Mouse (Mus musculus): ENCODE results near the gene Rreb1. TPM values are rescaled to one million over a fixed set of nuclear protein-coding genes. Genes with fewer than 3 reads are reported as not detected.

Gene Rreb1
- polyA plus RNA-seq, 2 experiments, result 19.0 to 21.4 TPM

DNA sequence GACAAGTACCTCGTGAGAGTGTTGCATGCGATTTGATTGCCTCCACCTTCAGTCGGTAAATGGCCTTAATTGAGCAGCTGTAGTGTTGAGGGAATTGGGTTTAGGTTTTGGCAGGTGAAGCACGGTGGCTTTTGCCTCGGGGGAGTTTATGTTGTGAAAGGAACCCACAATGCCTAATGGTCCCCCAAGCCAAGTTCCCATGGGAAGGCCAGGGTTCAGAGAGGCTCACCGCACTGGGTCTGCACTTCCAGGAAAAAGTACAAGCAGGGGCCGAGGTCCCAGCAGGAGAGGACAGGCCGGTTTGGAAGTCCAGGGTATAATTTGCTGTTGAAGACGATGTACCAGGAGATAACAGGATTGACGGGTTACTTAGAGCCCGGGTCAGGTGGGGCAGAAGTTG lies 68.3 kb downstream of the Rreb1 start:
- H3K36me3 ChIP-seq (ENCODE audit: control insufficient read depth, insufficient read depth, low read length), result no peaks in the 10 kb centered on the region
- WGBS, result 71% methylated on average over 11 of the region's 11 CpGs

DNA sequence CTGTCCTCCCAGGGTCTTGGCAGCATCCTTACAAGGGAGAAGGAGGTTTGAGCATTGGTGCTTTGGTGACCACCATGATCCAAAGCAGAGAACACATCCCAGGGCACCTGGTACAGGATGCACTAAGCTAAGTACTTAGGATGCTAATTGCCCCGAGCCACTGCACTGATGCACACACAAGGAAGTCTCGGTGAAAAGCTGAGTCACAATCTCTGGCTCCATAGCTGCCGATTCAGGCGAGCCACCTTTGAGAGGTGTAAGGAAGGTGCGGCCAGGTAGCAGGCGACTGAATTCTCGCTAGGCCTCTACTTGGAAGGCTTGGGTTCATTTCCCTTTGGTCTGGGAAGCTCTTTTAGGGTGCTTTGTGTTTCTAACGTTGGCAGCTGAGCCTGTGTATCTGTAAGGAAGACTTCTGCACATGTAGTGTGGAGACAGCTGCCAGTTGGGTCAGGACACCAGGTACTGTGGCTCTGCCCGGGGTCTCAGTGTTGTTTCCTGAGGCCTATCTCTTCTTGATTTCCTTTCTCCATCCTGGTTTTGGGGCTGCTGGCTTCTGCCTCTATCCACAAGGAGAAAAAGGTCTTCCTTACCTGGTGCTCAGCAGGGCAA lies 68.9 kb downstream of the Rreb1 start:
- H3K9ac ChIP-seq (ENCODE audit: low read depth, low read length, severe bottlenecking), result no peak overlapping the region
- no peak overlapping the region for H3K4me3 ChIP-seq (replicated peaks; ENCODE audit: low read length)
- no peak for DNase-seq (ENCODE audit: low spot score)
- no peak overlapping the region for H3K27ac ChIP-seq (replicated peaks; ENCODE audit: low read depth, low read length)
- no peak overlapping the region for H3K4me2 ChIP-seq (replicated peaks; ENCODE audit: low read depth, low read length, severe bottlenecking)
- H3K4me1 ChIP-seq (ENCODE audit: control insufficient read depth, insufficient read depth, low read length), result peaks cover 17% of the 10 kb centered on the region
- H3K36me3 ChIP-seq (ENCODE audit: control insufficient read depth, insufficient read depth, low read length), result no peaks in the 10 kb centered on the region
- TF ChIP-seq POLR2A (IDR thresholded peaks at IDR 0.05; ENCODE audit: borderline replicate concordance, extremely low read depth, insufficient read depth, insufficient read length), result no peak
- no peaks in the 10 kb centered on the region for H3K27me3 ChIP-seq (ENCODE audit: control insufficient read depth, insufficient read depth, low read length)
- WGBS, result 74% methylated on average over 9 of the region's 9 CpGs
- no peak for ATAC-seq (ENCODE audit: low FRiP score, low read depth)
- H3K9me3 ChIP-seq (ENCODE audit: control insufficient read depth, low read length), result no peaks in the 10 kb centered on the region

More for the DNA sequence above, 68.3 kb downstream of the Rreb1 start:
- DNase-seq (ENCODE audit: low spot score), result no peak
- no peaks in the 10 kb centered on the region for H3K9me3 ChIP-seq (ENCODE audit: control insufficient read depth, low read length)
- ATAC-seq (ENCODE audit: low FRiP score, low read depth), result no peak
- H3K27me3 ChIP-seq (ENCODE audit: control insufficient read depth, insufficient read depth, low read length), result no peaks in the 10 kb centered on the region
- H3K4me1 ChIP-seq (ENCODE audit: control insufficient read depth, insufficient read depth, low read length), result peaks cover 17% of the 10 kb centered on the region
- no peak overlapping the region for H3K9ac ChIP-seq (ENCODE audit: low read depth, low read length, severe bottlenecking)
- H3K4me3 ChIP-seq (replicated peaks; ENCODE audit: low read length), result no peak overlapping the region
- TF ChIP-seq POLR2A (IDR thresholded peaks at IDR 0.05; ENCODE audit: borderline replicate concordance, extremely low read depth, insufficient read depth, insufficient read length), result no peak
- no peak overlapping the region for H3K27ac ChIP-seq (replicated peaks; ENCODE audit: low read depth, low read length)
- no peak overlapping the region for H3K4me2 ChIP-seq (replicated peaks; ENCODE audit: low read depth, low read length, severe bottlenecking)

DNA sequence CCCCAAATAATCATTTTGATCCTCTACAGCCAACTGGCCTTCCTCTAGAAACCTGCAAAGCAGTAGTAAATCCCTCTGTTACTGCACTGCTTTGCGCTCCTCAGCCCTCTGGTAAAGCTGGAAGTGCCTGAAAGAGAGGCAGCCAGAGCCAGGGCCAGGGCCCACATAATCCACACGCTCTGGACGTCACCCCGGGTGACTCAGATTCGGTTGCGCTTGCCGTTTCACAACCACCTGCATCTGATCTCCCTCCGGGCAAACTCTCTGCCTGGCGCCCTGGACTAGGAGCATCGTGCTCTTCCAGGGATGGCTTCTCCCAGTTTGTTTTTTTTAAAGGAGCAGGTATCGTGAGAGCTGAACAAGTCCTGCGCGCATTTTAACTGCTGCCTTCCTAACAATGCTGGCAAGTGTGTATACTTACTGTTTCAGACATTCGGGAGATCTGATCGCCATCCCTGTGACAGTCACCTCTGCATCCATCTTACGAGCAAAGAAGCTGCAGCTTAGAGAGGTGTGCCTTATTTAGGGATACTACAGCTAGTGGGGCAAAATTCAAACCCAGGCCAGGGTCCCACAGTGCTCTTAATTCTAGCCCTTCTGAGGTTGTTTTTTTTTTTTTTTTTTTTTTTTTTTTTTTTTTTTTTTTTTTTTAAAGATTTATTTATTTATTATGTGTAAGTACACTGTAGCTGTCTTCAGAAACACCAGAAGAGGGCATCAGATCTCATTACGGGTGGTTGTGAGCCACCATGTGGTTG lies 69.6 kb downstream of the Rreb1 start:
- ATAC-seq (ENCODE audit: low FRiP score, low read depth) (no peak), DNase-seq (ENCODE audit: low spot score) (no peak)
- peaks cover 17% of the 10 kb centered on the region for H3K4me1 ChIP-seq (ENCODE audit: control insufficient read depth, insufficient read depth, low read length)
- no peaks in the 10 kb centered on the region for H3K9me3 ChIP-seq (ENCODE audit: control insufficient read depth, low read length)
- no peak overlapping the region for H3K27ac ChIP-seq (replicated peaks; ENCODE audit: low read depth, low read length)
- no peak for TF ChIP-seq POLR2A (IDR thresholded peaks at IDR 0.05; ENCODE audit: borderline replicate concordance, extremely low read depth, insufficient read depth, insufficient read length)
- no peaks in the 10 kb centered on the region for H3K36me3 ChIP-seq (ENCODE audit: control insufficient read depth, insufficient read depth, low read length)
- no peak overlapping the region for H3K4me3 ChIP-seq (replicated peaks; ENCODE audit: low read length)
- H3K9ac ChIP-seq (ENCODE audit: low read depth, low read length, severe bottlenecking), result no peak overlapping the region
- WGBS, result 58% methylated on average over 16 of the region's 17 CpGs
- H3K27me3 ChIP-seq (ENCODE audit: control insufficient read depth, insufficient read depth, low read length), result no peaks in the 10 kb centered on the region
- no peak overlapping the region for H3K4me2 ChIP-seq (replicated peaks; ENCODE audit: low read depth, low read length, severe bottlenecking)

- Histone ChIP-seq H3K9ac (ENCODE audit: low read depth, low read length, severe bottlenecking) (no peak overlapping the region), H3K4me3 (replicated peaks; ENCODE audit: low read length) (no peak overlapping the region), H3K4me1 (ENCODE audit: control insufficient read depth, insufficient read depth, low read length) (peaks cover 19% of the 10 kb centered on the region), H3K4me2 (replicated peaks; ENCODE audit: low read depth, low read length, severe bottlenecking) (no peak overlapping the region), H3K9me3 (ENCODE audit: control insufficient read depth, low read length) (no peaks in the 10 kb centered on the region), H3K27me3 (ENCODE audit: control insufficient read depth, insufficient read depth, low read length) (no peaks in the 10 kb centered on the region), H3K27ac (replicated peaks; ENCODE audit: low read depth, low read length) (no peak overlapping the region), H3K36me3 (ENCODE audit: control insufficient read depth, insufficient read depth, low read length) (no peaks in the 10 kb centered on the region)
- no peak for DNase-seq (ENCODE audit: low spot score)
- no peak for ATAC-seq (ENCODE audit: low FRiP score, low read depth)
- 73% methylated on average over 5 of the region's 5 CpGs for WGBS
- TF ChIP-seq POLR2A (IDR thresholded peaks at IDR 0.05; ENCODE audit: borderline replicate concordance, extremely low read depth, insufficient read depth, insufficient read length), result no peak
These were observed 70.2 kb downstream of the Rreb1 start for GRCm38 (mm10) chr13:37848438-37848837.

- DNase-seq (ENCODE audit: low spot score) (no peak), ATAC-seq (ENCODE audit: low FRiP score, low read depth) (no peak)
- H3K9ac ChIP-seq (ENCODE audit: low read depth, low read length, severe bottlenecking), result no peak overlapping the region
- H3K4me1 ChIP-seq (ENCODE audit: control insufficient read depth, insufficient read depth, low read length), result peaks cover 21% of the 10 kb centered on the region
- H3K4me2 ChIP-seq (replicated peaks; ENCODE audit: low read depth, low read length, severe bottlenecking), result no peak overlapping the region
- no peak for TF ChIP-seq POLR2A (IDR thresholded peaks at IDR 0.05; ENCODE audit: borderline replicate concordance, extremely low read depth, insufficient read depth, insufficient read length)
- H3K9me3 ChIP-seq (ENCODE audit: control insufficient read depth, low read length), result no peaks in the 10 kb centered on the region
- no peak overlapping the region for H3K27ac ChIP-seq (replicated peaks; ENCODE audit: low read depth, low read length)
- no peaks in the 10 kb centered on the region for H3K27me3 ChIP-seq (ENCODE audit: control insufficient read depth, insufficient read depth, low read length)
- no peak overlapping the region for H3K4me3 ChIP-seq (replicated peaks; ENCODE audit: low read length)
- H3K36me3 ChIP-seq (ENCODE audit: control insufficient read depth, insufficient read depth, low read length), result no peaks in the 10 kb centered on the region
- whole genome bisulfite sequencing, result 76% methylated on average over 5 of the region's 5 CpGs
These were observed 73.4 kb downstream of the Rreb1 start for GRCm38 (mm10) chr13:37851617-37852016.
